Mouse (Mus musculus): ENCODE measurements around the gene Sfxn4. TPM values are rescaled to one million over a fixed set of nuclear protein-coding genes. Genes with fewer than 3 reads are reported as not detected.
A peak's percentile ranks its signal among the peaks of the same experiment; 100 is the strongest.

Gene Sfxn4
- total and polyA plus RNA-seq, 3 experiments = 0.13 to 6.1 (median 0.82) TPM

- peaks cover 18% of the 10 kb centered on the region for H3K4me1 ChIP-seq (ENCODE audit: insufficient read depth, low read depth, low read length)
- peak; percentile 100 for ATAC-seq (ENCODE audit: extremely low read depth, insufficient number of reproducible peaks, low FRiP score, poor library complexity, severe bottlenecking)
Observed at GRCm38 (mm10) chr19:60811098-60812035, 49.9 kb downstream of the Sfxn4 start, which contains the start of gene Fam45a. Fam45a (plus strand) TSS chr19:60811585.

GRCm38 (mm10) chr19:60809927-60810326 is 51.4 kb downstream of the Sfxn4 start:
- H3K4me3 ChIP-seq (ENCODE audit: low read depth, low read length) = no peak overlapping the region
- no peak for ATAC-seq (ENCODE audit: extremely low read depth, insufficient number of reproducible peaks, low FRiP score, poor library complexity, severe bottlenecking)
- no peaks in the 10 kb centered on the region for H3K9me3 ChIP-seq (replicated peaks)
- H3K27me3 ChIP-seq (ENCODE audit: insufficient read depth, low read length) = no peaks in the 10 kb centered on the region
- H3K36me3 ChIP-seq (replicated peaks) = peaks cover 7% of the 10 kb centered on the region
- peaks cover 15% of the 10 kb centered on the region for H3K4me1 ChIP-seq (ENCODE audit: insufficient read depth, low read depth, low read length)
- DNase-seq (ENCODE audit: low spot score) = no peak
- no peak for TF ChIP-seq POLR2AphosphoS5 (IDR thresholded peaks at IDR 0.05; ENCODE audit: insufficient replicate concordance, low read depth, low read length)
- no peak for TF ChIP-seq CTCF (IDR thresholded peaks at IDR 0.05; ENCODE audit: low read depth, low read length)
- TF ChIP-seq TAL1 (conservative IDR thresholded peaks at IDR 0.05; ENCODE audit: low read depth, low read length) = no peak
- TF ChIP-seq GATA2 (IDR thresholded peaks at IDR 0.05; ENCODE audit: borderline replicate concordance, low read depth, low read length) = no peak
- TF ChIP-seq GATA1 (IDR thresholded peaks at IDR 0.05; ENCODE audit: borderline replicate concordance, low read length) = no peak

More at GRCm38 (mm10) chr19:60811098-60812035, 49.9 kb downstream of the Sfxn4 start, which contains the start of gene Fam45a:
- Histone ChIP-seq H3K9me3 (replicated peaks) (no peaks in the 10 kb centered on the region), H3K27me3 (ENCODE audit: insufficient read depth, low read length) (no peaks in the 10 kb centered on the region), H3K36me3 (replicated peaks) (peaks cover 17% of the 10 kb centered on the region), H3K4me3 (ENCODE audit: low read depth, low read length) (peak within 1 kb of the TSS; percentile 80)
- TF ChIP-seq GATA1 (IDR thresholded peaks at IDR 0.05; ENCODE audit: borderline replicate concordance, low read length) = no peak
- no peak for TF ChIP-seq GATA2 (IDR thresholded peaks at IDR 0.05; ENCODE audit: borderline replicate concordance, low read depth, low read length)
- no peak for TF ChIP-seq CTCF (IDR thresholded peaks at IDR 0.05; ENCODE audit: low read depth, low read length)
- TF ChIP-seq POLR2AphosphoS5 (IDR thresholded peaks at IDR 0.05; ENCODE audit: insufficient replicate concordance, low read depth, low read length) = no peak
- no peak for TF ChIP-seq TAL1 (conservative IDR thresholded peaks at IDR 0.05; ENCODE audit: low read depth, low read length)
- peak; percentile 84 for DNase-seq (ENCODE audit: low spot score)

- TF ChIP-seq GATA2 (IDR thresholded peaks at IDR 0.05; ENCODE audit: borderline replicate concordance, low read depth, low read length) = no peak
- no peak for TF ChIP-seq TAL1 (conservative IDR thresholded peaks at IDR 0.05; ENCODE audit: low read depth, low read length)
- TF ChIP-seq GATA1 (IDR thresholded peaks at IDR 0.05; ENCODE audit: borderline replicate concordance, low read length) = no peak
- TF ChIP-seq POLR2AphosphoS5 (IDR thresholded peaks at IDR 0.05; ENCODE audit: insufficient replicate concordance, low read depth, low read length) = no peak
- TF ChIP-seq CTCF (IDR thresholded peaks at IDR 0.05; ENCODE audit: low read depth, low read length) = no peak
- H3K36me3 ChIP-seq (replicated peaks) = no peaks in the 10 kb centered on the region
- no peak for DNase-seq (ENCODE audit: low spot score)
- no peaks in the 10 kb centered on the region for H3K27me3 ChIP-seq (ENCODE audit: insufficient read depth, low read length)
- H3K9me3 ChIP-seq (replicated peaks) = no peaks in the 10 kb centered on the region
- H3K4me1 ChIP-seq (ENCODE audit: insufficient read depth, low read depth, low read length) = peaks cover 10% of the 10 kb centered on the region; the same call in 1 of the 2 replicates
- ATAC-seq (ENCODE audit: extremely low read depth, insufficient number of reproducible peaks, low FRiP score, poor library complexity, severe bottlenecking) = no peak
- H3K4me3 ChIP-seq (ENCODE audit: low read depth, low read length) = no peak overlapping the region
Observed at GRCm38 (mm10) chr19:60804903-60805302, 56.4 kb downstream of the Sfxn4 start.

GRCm38 (mm10) chr19:60799867-60800569 is 61.3 kb downstream of the Sfxn4 start:
- ATAC-seq (ENCODE audit: extremely low read depth, insufficient number of reproducible peaks, low FRiP score, poor library complexity, severe bottlenecking) = peak; percentile 97
- peak; percentile 37 for DNase-seq (ENCODE audit: low spot score)
- TF ChIP-seq GATA1 (IDR thresholded peaks at IDR 0.05; ENCODE audit: borderline replicate concordance, low read length) = no peak
- TF ChIP-seq GATA2 (IDR thresholded peaks at IDR 0.05; ENCODE audit: borderline replicate concordance, low read depth, low read length) = no peak
- TF ChIP-seq CTCF (IDR thresholded peaks at IDR 0.05; ENCODE audit: low read depth, low read length) = no peak
- TF ChIP-seq TAL1 (conservative IDR thresholded peaks at IDR 0.05; ENCODE audit: low read depth, low read length) = peak; percentile 82
- TF ChIP-seq POLR2AphosphoS5 (IDR thresholded peaks at IDR 0.05; ENCODE audit: insufficient replicate concordance, low read depth, low read length) = no peak
- Histone ChIP-seq H3K9me3 (replicated peaks) (no peaks in the 10 kb centered on the region), H3K4me3 (ENCODE audit: low read depth, low read length) (no peak overlapping the region), H3K36me3 (replicated peaks) (no peaks in the 10 kb centered on the region), H3K27me3 (ENCODE audit: insufficient read depth, low read length) (no peaks in the 10 kb centered on the region), H3K4me1 (ENCODE audit: insufficient read depth, low read depth, low read length) (peaks cover 34% of the 10 kb centered on the region)

- ATAC-seq (ENCODE audit: extremely low read depth, insufficient number of reproducible peaks, low FRiP score, poor library complexity, severe bottlenecking) = no peak
Observed at GRCm38 (mm10) chr19:60797415-60797814, 63.9 kb downstream of the Sfxn4 start.

More at GRCm38 (mm10) chr19:60797415-60797814, 63.9 kb downstream of the Sfxn4 start:
- no peaks in the 10 kb centered on the region for H3K27me3 ChIP-seq (ENCODE audit: insufficient read depth, low read length)
- no peak for TF ChIP-seq GATA2 (IDR thresholded peaks at IDR 0.05; ENCODE audit: borderline replicate concordance, low read depth, low read length)
- no peak for TF ChIP-seq POLR2AphosphoS5 (IDR thresholded peaks at IDR 0.05; ENCODE audit: insufficient replicate concordance, low read depth, low read length)
- no peak for TF ChIP-seq TAL1 (conservative IDR thresholded peaks at IDR 0.05; ENCODE audit: low read depth, low read length)
- TF ChIP-seq CTCF (IDR thresholded peaks at IDR 0.05; ENCODE audit: low read depth, low read length) = no peak
- no peaks in the 10 kb centered on the region for H3K9me3 ChIP-seq (replicated peaks)
- peaks cover 47% of the 10 kb centered on the region for H3K4me1 ChIP-seq (ENCODE audit: insufficient read depth, low read depth, low read length)
- H3K4me3 ChIP-seq (ENCODE audit: low read depth, low read length) = no peak overlapping the region
- H3K36me3 ChIP-seq (replicated peaks) = no peaks in the 10 kb centered on the region
- DNase-seq (ENCODE audit: low spot score) = no peak

Measured in G1E (cell line).